Mouse (Mus musculus): ENCODE measurements around the gene 1810062G17Rik.

1810062G17Rik gene

DNA sequence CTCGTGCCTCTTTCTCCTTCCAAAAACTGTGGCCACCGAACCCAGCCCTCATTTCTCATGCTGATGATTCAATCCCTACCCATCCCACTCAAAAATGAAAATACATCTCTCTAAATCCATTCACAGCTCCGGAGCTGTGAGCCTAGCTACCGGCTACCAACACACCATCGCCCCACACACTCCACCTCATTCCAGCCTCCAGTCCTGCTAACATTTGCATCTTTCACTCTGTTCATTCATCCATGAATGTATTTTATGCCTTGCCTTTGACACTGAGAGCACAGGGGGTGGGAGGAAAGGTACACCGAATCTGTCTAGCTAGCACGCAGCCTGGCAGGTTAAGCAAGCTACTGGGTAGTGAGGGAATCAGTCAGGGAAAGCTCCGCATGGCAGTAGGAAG lies 3.0 kb downstream of the 1810062G17Rik start:
- no peak for DNase-seq

DNA sequence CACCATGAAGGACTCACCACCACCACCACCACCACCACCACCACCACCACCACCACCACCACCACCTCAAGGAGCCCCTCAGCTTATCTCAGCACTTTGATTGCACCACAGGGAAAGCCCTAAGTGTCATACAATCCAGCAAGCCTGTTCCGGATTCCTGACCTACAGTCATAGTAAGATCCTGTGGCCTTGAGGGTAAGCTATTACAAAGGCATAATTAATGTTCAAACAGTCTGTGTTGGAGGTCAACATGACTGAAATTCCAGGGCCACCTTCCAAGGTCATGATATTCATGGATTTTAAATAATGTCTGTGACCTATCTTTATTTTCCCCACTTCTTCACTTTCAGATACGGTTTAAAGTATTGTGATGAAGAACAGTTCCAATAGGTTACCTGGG lies 4.7 kb downstream of the 1810062G17Rik start:
- no peak for DNase-seq

- DNase-seq = no peak
Observed at GRCm38 (mm10) chr3:36481776-36482193, 6.0 kb downstream of the 1810062G17Rik start.

DNA sequence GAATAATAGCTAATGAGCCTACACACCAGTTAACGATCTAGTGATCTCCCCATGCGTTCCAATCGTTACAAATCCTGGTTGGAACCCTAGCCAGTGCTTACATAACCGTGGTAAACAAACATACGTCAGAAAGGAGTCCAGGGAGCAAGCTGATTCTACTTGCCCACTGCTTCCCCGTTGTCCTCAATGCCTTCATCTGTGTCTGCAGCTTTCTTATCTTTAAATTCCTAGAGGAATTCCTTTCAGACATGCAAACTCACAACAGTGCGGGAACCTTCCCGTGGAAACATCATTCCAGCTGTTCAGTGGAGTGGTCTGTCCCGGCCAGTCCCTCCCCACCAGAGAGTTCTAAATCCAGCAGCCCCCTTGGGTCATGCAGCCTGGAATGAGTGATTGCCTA lies 7.2 kb downstream of the 1810062G17Rik start:
- no peak for DNase-seq

GRCm38 (mm10) chr3:36484292-36484691 lies 8.6 kb downstream of the 1810062G17Rik start:
- DNase-seq = no peak

DNA sequence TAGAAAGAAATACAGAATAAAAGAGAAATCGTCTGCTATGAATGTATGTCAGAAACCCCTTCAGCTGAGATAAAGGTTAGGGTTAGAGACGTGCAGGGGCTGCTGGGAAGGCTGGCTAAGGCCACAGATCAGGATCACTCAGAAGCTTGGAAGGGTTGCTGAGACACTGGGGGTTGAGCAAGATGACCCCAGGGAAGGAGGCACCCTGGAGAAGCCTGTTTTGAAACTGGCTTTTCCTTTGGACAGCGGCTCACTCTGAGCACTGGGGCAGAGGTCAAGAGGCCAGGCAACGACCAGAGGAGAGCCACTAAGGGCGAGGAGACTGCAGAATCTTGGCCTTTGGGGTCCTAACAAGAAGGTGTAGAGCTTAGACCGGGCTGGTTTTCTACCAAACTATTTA lies 10.4 kb downstream of the 1810062G17Rik start:
- DNase-seq = no peak

GRCm38 (mm10) chr3:36486881-36487280 lies 11.1 kb downstream of the 1810062G17Rik start:
- no peak for DNase-seq

DNA sequence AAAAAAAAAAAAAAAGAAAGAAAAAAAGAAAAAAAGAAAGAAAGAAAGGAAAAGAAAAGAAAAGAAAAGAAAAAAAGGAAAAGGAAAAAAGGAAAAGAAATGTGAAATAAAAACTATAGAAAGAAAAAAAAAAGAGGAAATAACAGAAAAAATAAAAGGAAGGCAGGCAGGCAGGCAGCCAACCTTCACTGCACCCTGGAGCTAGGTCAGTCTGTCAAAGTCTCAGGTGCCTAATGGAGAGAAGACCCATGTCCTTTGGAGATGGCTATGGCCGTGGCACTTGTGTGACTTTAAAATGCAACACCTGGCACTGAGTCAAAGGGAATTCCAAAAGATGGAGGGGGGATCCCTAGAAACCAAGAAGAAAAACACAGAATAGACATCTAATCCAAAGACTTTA lies 12.6 kb downstream of the 1810062G17Rik start:
- DNase-seq = no peak

- no peak for DNase-seq
Observed at GRCm38 (mm10) chr3:36488899-36489589, 13.3 kb downstream of the 1810062G17Rik start.

DNA sequence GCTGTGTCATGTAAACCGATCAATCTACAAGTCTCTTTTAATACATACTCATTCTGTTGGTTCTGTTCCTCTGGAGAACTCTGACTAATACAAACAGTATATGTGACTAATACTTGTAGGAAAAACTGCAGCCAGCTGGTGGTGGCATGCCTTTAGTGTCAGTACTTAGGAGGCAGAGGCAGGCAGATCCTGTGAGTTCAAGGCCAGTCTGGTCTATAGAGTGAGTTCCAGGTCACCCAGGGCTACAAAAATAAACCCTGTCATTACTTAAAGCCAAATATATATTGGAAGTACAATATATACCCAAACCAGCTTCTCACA lies 13.8 kb downstream of the 1810062G17Rik start:
- DNase-seq = no peak

DNA sequence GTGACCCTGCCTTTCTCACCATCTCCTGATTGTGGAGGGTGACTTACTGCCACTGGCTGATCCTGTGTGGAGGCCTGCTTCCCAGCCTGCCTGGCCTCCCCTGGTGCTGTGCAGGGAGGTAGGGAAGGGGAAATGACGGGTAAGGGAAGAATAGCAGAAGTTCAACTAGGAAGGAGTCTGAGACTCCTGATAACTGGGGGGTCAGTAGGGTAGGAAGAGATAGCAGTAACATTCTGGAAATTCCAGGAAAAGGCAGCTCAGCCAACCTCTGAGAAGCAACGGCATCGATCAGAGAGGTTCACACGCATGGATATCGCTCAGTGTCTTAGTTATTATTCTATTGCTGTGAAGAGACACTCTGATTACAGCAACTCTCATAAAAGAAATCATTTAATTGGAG lies 15.8 kb downstream of the 1810062G17Rik start:
- no peak for DNase-seq

- no peak for DNase-seq
Observed at GRCm38 (mm10) chr3:36492716-36493391, 17.1 kb downstream of the 1810062G17Rik start.

- DNase-seq = no peak
Observed at GRCm38 (mm10) chr3:36493641-36494283, 18.0 kb downstream of the 1810062G17Rik start.

DNA sequence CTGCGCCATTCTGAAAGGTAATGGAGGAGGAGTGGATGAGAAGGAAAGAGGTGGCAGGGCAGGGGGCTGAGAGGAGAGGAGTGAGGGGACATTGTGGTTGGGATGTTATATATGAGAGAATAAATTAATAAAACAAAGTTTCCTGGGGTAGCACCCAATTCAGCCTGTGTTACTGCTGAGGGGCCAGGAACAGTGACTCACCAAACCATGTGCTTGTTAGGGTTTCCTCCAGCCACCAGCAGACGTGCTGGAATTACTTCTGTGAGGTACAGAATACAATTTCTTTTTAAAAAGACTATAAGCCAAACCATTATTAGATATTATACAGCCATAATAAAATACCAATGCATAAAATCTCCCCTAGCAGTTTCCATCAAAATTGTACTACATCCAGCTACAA lies 18.9 kb downstream of the 1810062G17Rik start:
- DNase-seq = no peak

DNA sequence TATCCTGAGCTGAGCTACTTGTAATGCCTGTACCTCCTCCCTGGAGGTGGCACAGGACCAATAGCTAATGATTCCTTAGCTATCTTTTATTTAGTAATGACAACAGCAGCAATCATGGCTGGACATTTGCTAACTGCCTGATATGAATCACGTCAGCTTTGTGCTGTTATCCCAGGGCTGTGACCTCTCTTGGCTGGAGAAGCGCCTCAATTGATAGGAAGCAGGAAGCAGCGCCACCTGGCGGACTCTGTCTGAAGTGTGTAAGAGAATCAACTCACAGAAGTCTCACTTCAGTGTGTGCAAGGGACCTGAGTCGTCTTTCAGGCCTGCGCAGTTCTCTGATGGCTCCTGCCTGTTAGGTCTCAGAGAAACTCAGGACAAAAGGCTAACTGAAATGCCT lies 19.7 kb downstream of the 1810062G17Rik start:
- peak; percentile 77 for DNase-seq

- no peak for DNase-seq
Observed at GRCm38 (mm10) chr3:36496273-36496672, 20.5 kb downstream of the 1810062G17Rik start.

DNA sequence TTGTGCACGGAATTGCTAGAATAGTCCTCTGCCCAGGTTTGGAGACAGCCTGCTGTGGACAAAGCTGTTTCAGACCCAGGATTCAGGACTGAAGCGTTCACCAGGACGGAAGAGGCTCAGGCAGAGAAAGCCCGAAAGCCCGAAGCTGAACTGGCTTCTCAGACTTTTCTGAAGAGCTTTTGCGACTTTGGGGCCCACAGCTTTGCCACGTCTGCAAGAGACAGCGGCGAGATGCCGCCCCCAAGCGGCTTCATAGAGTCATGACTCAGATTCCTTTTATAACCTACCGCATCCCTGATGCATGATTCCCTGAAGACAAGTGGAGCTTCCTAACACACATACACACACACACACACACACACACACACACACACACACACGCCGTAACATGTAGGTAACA lies 21.0 kb downstream of the 1810062G17Rik start:
- DNase-seq = peak; percentile 50

GRCm38 (mm10) chr3:36498224-36498623 lies 22.5 kb downstream of the 1810062G17Rik start:
- no peak for DNase-seq

GRCm38 (mm10) chr3:36499418-36499817 lies 23.7 kb downstream of the 1810062G17Rik start:
- DNase-seq = no peak

- no peak for DNase-seq
Observed at GRCm38 (mm10) chr3:36500976-36501375, 25.2 kb downstream of the 1810062G17Rik start.

DNA sequence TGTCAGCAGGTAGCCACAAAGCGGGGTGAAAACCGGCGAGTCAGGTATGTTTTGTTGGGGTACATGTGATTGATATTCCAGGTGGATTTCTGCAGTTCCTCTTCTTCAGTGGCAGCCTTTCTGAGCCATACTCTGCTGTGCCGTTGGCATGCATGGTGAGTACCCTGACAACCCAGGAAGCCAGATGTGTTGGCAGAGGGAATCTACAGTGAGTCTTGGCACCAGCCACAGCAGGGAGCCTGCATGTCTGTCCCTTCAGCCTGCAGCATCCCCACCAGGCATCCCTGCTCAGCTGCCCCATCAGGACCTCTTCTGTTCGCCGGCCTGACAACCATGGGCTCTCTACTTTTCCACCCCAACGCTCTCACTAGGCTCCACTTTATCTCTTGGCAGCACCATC lies 25.8 kb downstream of the 1810062G17Rik start:
- DNase-seq = no peak

DNA sequence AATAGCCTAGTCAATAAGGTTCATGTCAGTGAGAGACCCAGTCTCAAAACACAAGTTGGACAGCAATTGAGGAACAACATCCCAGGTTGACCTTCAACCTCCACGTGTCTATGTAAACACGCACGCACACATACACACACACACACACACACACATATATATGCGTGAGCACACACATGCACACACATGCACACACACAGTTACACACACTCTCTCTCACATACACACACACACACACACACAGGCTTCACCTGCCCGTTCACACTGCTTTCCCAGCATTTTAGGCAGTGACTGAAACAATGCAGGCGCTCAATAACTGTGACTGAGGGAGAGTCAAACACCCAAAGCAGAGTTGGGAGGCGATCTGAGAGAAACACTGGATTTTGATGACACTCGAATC lies 29.6 kb downstream of the 1810062G17Rik start:
- no peak for DNase-seq

DNA sequence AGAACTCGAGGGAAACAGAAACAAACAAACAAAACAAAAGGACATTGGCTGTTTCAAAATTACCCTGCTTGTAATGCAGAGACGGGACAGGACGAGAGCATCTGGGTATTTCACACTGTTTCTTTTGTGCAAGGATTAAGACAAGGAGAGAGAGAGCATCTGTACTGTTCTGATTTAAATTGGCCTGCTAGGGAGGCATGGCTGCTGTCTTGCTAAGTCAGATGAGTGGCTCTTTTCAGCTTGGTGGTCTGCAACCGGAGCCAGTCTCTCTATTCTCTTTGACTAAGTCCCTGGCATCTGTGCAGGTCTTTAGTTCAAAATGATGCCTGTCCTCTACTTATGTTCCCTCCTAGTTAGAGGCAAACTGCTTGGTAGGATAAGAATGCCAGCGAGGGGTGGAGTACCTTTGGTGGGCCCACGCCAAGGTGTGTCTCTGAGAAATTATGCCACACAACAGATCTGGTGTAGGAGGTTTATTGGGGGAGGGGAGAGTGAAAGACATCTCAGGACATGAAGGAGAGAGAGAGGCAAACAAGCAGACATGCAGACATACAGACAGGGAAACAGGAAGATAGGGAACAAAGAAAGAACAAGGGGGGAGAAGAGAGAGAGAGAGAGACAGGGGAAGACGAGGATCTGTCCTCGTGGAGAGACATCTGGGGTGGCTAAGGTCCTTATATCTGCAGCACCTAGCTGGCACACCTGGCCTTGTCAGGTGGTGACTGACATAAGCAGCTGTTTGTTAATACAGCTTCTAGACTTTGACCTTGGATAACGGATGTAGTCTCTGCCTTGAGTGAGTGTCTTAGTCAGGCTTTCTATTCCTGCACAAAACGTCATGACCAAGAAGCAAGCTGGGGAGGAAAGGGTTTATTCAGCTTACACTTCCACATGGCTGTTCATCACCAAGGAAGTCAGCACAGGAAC lies 30.3 kb downstream of the 1810062G17Rik start:
- DNase-seq = no peak
